Mouse (Mus musculus): ENCODE measurements at regions not wholly inside any gene's neighbourhood (a gene's known extent, or its start where the extent isn't known, plus 50 kb on each side); places are given as distances from the start of the nearest gene placed in this dataset.

DNA sequence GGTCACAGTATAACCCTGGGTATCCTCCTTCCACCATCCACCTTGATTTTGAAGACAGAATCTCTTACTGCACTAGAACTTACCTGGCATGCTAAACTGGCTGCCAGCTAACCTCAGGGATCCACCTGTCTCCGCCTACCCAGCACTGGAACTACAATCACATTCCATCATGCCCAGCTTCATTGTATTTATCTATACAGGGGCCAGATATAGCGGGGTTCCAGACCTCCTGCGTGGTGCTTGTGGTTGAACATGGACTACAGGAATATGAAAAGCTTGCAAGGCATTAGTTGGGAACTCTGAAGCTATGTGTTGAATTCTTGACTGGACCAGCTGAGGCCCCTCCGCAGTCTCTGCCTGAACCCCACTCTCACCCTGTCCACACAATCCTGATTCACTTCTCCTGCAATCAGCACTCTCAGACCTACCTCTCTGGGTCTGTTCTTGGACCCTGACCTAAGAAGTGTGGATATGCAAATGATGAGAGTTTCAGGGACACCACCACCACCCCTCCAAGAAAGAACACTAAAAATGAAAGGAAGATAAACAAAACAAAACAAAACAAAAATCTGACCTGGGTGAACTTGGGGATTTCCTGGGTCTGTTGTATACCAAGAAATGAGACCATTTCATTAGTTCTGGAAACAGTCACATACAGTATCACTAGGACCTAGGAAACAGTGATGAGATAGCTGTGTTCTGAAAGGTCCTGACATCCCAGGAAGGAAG is 216.4 kb upstream of the Hs6st1 start:
- Histone ChIP-seq H3K27ac (ENCODE audit: insufficient read depth, low read length) (no peak overlapping the region), H3K4me3 (replicated peaks; ENCODE audit: insufficient read depth, low read depth, low read length) (no peak overlapping the region), H3K4me1 (ENCODE audit: control insufficient read depth, insufficient read depth, low read length) (no peaks in the 10 kb centered on the region; the same call in 1 of the 2 replicates), H3K27me3 (ENCODE audit: control insufficient read depth, insufficient read depth, low read length) (no peaks in the 10 kb centered on the region)
- WGBS, result 98% methylated on average over 4 of the region's 4 CpGs
- DNase-seq, result no peak
- no peak for TF ChIP-seq POLR2A (IDR thresholded peaks at IDR 0.05; ENCODE audit: borderline replicate concordance, insufficient read depth, low read length)
- TF ChIP-seq CTCF (IDR thresholded peaks at IDR 0.05; ENCODE audit: borderline replicate concordance, insufficient read depth, low read depth, low read length), result no peak

- Histone ChIP-seq H3K4me3 (replicated peaks; ENCODE audit: insufficient read depth, low read depth, low read length) (no peak overlapping the region), H3K27me3 (ENCODE audit: control insufficient read depth, insufficient read depth, low read length) (no peaks in the 10 kb centered on the region), H3K4me1 (ENCODE audit: control insufficient read depth, insufficient read depth, low read length) (no peaks in the 10 kb centered on the region; the same call in 1 of the 2 replicates), H3K27ac (ENCODE audit: insufficient read depth, low read length) (no peak overlapping the region)
- 100% methylated on average over 1 of the region's 1 CpGs for WGBS
- DNase-seq, result no peak
- TF ChIP-seq POLR2A (IDR thresholded peaks at IDR 0.05; ENCODE audit: borderline replicate concordance, insufficient read depth, low read length), result no peak
- no peak for TF ChIP-seq CTCF (IDR thresholded peaks at IDR 0.05; ENCODE audit: borderline replicate concordance, insufficient read depth, low read depth, low read length)
These were observed 215.2 kb upstream of the Hs6st1 start for GRCm38 (mm10) chr1:35853018-35853417.

GRCm38 (mm10) chr1:35855650-35856049 is 212.6 kb upstream of the Hs6st1 start:
- WGBS, result 92% methylated on average over 4 of the region's 4 CpGs
- Histone ChIP-seq H3K27me3 (ENCODE audit: control insufficient read depth, insufficient read depth, low read length) (no peaks in the 10 kb centered on the region), H3K27ac (ENCODE audit: insufficient read depth, low read length) (no peak overlapping the region), H3K4me3 (replicated peaks; ENCODE audit: insufficient read depth, low read depth, low read length) (no peak overlapping the region), H3K4me1 (ENCODE audit: control insufficient read depth, insufficient read depth, low read length) (no peaks in the 10 kb centered on the region)
- no peak for DNase-seq
- TF ChIP-seq POLR2A (IDR thresholded peaks at IDR 0.05; ENCODE audit: borderline replicate concordance, insufficient read depth, low read length) (no peak), CTCF (IDR thresholded peaks at IDR 0.05; ENCODE audit: borderline replicate concordance, insufficient read depth, low read depth, low read length) (no peak)

DNA sequence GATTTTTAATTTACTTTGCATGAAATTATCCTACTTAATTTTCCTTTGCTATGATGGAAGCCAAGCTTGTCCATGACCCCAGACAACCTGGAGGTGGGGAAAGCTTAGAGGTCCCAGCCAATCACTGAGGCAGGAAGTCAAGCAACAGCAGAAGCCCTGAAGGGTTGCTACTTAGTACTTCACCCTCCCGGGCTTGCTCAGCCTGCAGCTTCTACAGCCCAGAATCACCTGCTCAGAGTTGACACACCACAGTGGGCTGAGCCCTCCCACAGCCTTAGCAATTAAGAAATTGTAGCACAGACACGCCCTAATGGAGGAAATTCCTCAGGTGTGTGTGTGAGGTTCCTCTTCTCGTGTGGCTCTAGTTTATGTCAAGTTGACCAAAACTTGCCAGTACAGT is 209.9 kb upstream of the Hs6st1 start:
- 86% methylated on average over 3 of the region's 3 CpGs for WGBS
- Histone ChIP-seq H3K27me3 (ENCODE audit: control insufficient read depth, insufficient read depth, low read length) (no peaks in the 10 kb centered on the region), H3K4me1 (ENCODE audit: control insufficient read depth, insufficient read depth, low read length) (no peaks in the 10 kb centered on the region), H3K4me3 (replicated peaks; ENCODE audit: insufficient read depth, low read depth, low read length) (no peak overlapping the region), H3K27ac (ENCODE audit: insufficient read depth, low read length) (no peak overlapping the region)
- DNase-seq, result no peak
- no peak for TF ChIP-seq CTCF (IDR thresholded peaks at IDR 0.05; ENCODE audit: borderline replicate concordance, insufficient read depth, low read depth, low read length)
- TF ChIP-seq POLR2A (IDR thresholded peaks at IDR 0.05; ENCODE audit: borderline replicate concordance, insufficient read depth, low read length), result no peak

GRCm38 (mm10) chr1:35860779-35861178 is 207.4 kb upstream of the Hs6st1 start:
- H3K4me1 ChIP-seq (ENCODE audit: control insufficient read depth, insufficient read depth, low read length), result no peaks in the 10 kb centered on the region
- no peak overlapping the region for H3K4me3 ChIP-seq (replicated peaks; ENCODE audit: insufficient read depth, low read depth, low read length)
- H3K27me3 ChIP-seq (ENCODE audit: control insufficient read depth, insufficient read depth, low read length), result no peaks in the 10 kb centered on the region
- no peak for DNase-seq
- H3K27ac ChIP-seq (ENCODE audit: insufficient read depth, low read length), result no peak overlapping the region
- TF ChIP-seq CTCF (IDR thresholded peaks at IDR 0.05; ENCODE audit: borderline replicate concordance, insufficient read depth, low read depth, low read length), result no peak
- TF ChIP-seq POLR2A (IDR thresholded peaks at IDR 0.05; ENCODE audit: borderline replicate concordance, insufficient read depth, low read length), result no peak
- 92% methylated on average over 5 of the region's 5 CpGs for WGBS

DNA sequence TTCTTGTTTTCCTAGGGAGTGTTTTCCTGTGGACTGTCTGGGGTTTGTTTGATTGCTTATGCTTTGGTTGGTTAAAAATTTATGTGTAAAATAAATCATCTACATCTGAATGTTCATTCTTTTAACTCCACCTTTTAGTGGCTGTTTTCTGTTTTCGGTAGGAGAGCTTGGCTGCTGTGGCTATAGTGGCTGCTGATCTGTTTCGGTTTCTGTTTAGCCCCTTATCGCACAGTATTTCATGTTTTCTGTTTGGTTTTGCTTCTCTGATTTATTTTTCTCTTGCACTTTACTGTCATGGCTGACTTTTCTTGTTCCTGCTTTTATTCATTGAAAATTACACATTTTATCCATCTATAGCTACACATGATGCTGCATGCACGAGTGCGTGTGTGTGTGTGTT is 206.0 kb upstream of the Hs6st1 start:
- H3K4me1 ChIP-seq (ENCODE audit: control insufficient read depth, insufficient read depth, low read length), result no peaks in the 10 kb centered on the region
- TF ChIP-seq POLR2A (IDR thresholded peaks at IDR 0.05; ENCODE audit: borderline replicate concordance, insufficient read depth, low read length), result no peak
- no peak for TF ChIP-seq CTCF (IDR thresholded peaks at IDR 0.05; ENCODE audit: borderline replicate concordance, insufficient read depth, low read depth, low read length)
- H3K27me3 ChIP-seq (ENCODE audit: control insufficient read depth, insufficient read depth, low read length), result no peaks in the 10 kb centered on the region
- 97% methylated on average over 5 of the region's 5 CpGs for WGBS
- DNase-seq, result no peak
- no peak overlapping the region for H3K4me3 ChIP-seq (replicated peaks; ENCODE audit: insufficient read depth, low read depth, low read length)
- no peak overlapping the region for H3K27ac ChIP-seq (ENCODE audit: insufficient read depth, low read length)

DNA sequence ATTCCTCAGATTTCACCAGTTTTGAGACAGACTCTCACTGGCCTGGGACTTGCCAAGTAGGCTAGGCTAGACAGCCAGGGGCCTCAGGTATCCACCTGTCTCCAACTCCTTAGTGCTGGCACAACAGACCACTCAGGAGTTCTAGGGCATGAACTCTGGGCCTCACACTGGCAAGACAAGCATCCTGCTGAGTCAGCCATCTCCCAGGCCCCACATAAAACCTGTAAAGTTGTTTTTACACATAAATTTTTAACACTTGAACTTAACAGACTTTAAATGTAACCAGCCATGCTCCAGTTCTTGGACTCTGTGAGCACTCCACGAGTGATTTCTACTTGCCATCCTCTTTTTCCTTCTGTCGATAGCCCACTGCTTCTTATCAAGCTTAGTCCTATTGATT is 205.5 kb upstream of the Hs6st1 start:
- H3K27me3 ChIP-seq (ENCODE audit: control insufficient read depth, insufficient read depth, low read length), result no peaks in the 10 kb centered on the region
- no peak overlapping the region for H3K4me3 ChIP-seq (replicated peaks; ENCODE audit: insufficient read depth, low read depth, low read length)
- DNase-seq, result no peak
- no peak overlapping the region for H3K27ac ChIP-seq (ENCODE audit: insufficient read depth, low read length)
- no peak for TF ChIP-seq CTCF (IDR thresholded peaks at IDR 0.05; ENCODE audit: borderline replicate concordance, insufficient read depth, low read depth, low read length)
- no peak for TF ChIP-seq POLR2A (IDR thresholded peaks at IDR 0.05; ENCODE audit: borderline replicate concordance, insufficient read depth, low read length)
- no peaks in the 10 kb centered on the region for H3K4me1 ChIP-seq (ENCODE audit: control insufficient read depth, insufficient read depth, low read length)
- 98% methylated on average over 2 of the region's 2 CpGs for WGBS

DNA sequence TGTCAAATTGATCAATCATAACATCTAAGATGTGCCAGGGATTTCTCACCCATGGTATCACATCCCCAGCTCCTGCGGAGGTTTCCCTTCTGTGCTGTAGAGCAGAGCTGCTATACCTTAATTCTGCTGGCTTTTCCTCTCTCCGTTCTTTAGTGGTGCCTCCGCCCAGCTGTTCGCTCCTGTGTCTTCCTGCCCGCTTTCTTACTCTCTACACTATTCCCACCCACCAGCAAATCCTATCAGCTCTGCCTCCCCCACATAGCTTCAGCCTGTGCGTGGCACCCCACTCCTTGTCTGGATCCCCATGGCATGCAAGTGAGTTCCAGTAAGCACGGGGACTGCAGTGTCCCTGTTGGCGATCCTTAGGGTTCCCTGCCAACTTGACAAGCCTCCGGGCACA is 204.0 kb upstream of the Hs6st1 start:
- WGBS, result 63% methylated on average over 9 of the region's 9 CpGs
- no peak for DNase-seq
- H3K27me3 ChIP-seq (ENCODE audit: control insufficient read depth, insufficient read depth, low read length), result no peaks in the 10 kb centered on the region
- TF ChIP-seq POLR2A (IDR thresholded peaks at IDR 0.05; ENCODE audit: borderline replicate concordance, insufficient read depth, low read length), result no peak
- no peak for TF ChIP-seq CTCF (IDR thresholded peaks at IDR 0.05; ENCODE audit: borderline replicate concordance, insufficient read depth, low read depth, low read length)
- H3K27ac ChIP-seq (ENCODE audit: insufficient read depth, low read length), result no peak overlapping the region
- H3K4me1 ChIP-seq (ENCODE audit: control insufficient read depth, insufficient read depth, low read length), result no peaks in the 10 kb centered on the region
- H3K4me3 ChIP-seq (replicated peaks; ENCODE audit: insufficient read depth, low read depth, low read length), result no peak overlapping the region
